Mouse (Mus musculus): ENCODE measurements around the gene Thpo.

Gene Thpo

GRCm38 (mm10) chr16:20724338-20724748 lies 10.0 kb downstream of the Thpo start:
- DNase-seq (ENCODE audit: low spot score): no peak

- no peak for DNase-seq (ENCODE audit: low spot score)
Observed at GRCm38 (mm10) chr16:20723247-20723646, 11.1 kb downstream of the Thpo start.

- DNase-seq (ENCODE audit: low spot score): no peak
Observed at GRCm38 (mm10) chr16:20722736-20723135, 11.6 kb downstream of the Thpo start.

GRCm38 (mm10) chr16:20721808-20722207 lies 12.5 kb downstream of the Thpo start:
- DNase-seq (ENCODE audit: low spot score): no peak

DNA sequence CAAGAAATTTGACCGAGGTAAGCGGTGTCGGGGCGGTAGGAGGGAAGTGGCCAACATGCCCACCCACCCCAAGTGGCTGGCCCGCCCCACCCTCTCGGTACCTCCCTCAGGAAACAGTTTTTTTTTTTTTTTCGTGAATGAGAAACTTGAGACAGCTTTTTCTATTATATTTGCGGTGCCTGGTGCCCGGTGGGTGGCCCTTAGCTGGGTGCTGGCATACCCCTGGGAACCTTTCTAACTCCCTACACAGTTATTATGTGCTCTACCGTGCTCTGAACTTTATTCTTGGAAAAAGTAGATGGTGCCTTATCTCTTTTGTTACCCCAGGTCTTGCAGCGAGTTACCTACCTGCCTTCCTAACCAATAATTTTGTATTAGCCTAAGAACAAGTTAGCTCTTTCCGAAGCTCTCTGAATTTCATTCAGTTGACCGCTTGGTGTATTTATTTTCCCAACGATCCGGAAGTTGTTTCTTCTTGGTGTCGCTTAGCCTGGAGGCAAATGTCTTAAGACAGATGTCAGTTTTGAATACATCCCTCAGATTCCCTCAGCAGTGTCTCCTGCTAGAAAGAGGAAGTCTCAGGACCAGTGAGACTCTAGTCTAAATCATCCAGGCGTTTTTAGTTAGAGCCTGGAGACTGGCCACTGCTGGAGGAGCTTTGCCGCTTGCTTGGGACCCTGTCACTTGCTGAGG lies 16.2 kb downstream of the Thpo start:
- no peak for DNase-seq (ENCODE audit: low spot score)

DNA sequence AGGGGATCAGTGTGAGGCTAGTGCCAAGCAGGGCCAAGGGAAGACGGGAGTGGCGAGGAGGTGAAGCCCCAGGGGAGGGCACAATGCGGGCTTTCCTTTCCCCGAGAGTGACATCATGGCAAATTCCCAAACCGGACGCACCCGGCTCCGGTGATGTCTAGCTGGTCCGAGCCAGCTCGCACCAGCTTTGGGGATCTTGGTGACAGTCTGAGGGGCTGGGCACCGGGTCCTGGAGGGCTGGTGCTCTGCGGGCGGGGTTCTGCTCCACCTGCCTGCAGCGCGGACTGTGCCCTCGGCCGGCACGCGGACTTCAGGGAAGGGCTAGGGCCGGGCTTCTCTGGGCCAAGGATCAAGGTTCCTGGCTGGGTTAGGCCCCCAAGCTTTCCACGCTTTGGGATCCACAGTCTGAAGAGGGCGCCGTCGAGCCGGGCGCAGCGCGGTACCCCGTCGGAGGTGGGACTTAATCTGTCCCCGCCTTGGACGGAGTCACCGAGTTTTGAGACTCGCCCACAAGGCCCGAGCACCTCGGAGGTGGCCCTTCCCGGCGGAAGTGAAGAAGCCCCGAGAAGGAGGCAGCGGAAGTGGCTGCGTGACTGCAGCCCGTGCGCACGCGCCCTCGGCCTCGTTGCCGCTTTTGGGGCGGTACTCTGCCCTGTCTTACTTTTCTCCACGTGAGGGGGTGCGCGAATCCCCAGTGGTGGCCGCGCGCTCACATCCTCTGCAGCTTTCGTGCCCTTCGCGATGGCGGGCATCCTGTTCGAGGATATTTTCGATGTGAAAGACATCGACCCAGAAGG lies 16.9 kb downstream of the Thpo start, which contains the start of the genes Polr2h and Clcn2:
Polr2h (plus strand) TSS at position 485 of the 797 bp plus-strand sequence.
Clcn2 (minus strand) TSS at position 566 of the 797 bp plus-strand sequence.
- DNase-seq (ENCODE audit: low spot score): peak; percentile 94

DNA sequence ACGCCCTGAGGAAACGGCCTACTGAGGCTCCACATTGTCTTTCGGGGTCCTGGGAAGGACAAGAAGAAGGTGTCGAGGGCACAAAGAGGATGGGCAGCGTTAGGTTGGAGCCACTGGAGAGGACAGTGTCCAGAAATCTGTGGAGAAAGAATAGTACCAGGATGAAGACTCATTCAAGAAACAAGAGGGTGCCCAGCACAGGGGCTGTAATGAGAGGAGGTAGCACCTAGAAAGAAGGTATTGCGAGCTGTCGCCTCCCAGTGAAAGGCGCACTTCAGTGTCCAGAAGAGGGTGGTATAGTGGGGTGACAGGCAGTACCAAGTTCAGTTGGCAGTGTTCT lies 17.5 kb downstream of the Thpo start:
- DNase-seq (ENCODE audit: low spot score): no peak

DNA sequence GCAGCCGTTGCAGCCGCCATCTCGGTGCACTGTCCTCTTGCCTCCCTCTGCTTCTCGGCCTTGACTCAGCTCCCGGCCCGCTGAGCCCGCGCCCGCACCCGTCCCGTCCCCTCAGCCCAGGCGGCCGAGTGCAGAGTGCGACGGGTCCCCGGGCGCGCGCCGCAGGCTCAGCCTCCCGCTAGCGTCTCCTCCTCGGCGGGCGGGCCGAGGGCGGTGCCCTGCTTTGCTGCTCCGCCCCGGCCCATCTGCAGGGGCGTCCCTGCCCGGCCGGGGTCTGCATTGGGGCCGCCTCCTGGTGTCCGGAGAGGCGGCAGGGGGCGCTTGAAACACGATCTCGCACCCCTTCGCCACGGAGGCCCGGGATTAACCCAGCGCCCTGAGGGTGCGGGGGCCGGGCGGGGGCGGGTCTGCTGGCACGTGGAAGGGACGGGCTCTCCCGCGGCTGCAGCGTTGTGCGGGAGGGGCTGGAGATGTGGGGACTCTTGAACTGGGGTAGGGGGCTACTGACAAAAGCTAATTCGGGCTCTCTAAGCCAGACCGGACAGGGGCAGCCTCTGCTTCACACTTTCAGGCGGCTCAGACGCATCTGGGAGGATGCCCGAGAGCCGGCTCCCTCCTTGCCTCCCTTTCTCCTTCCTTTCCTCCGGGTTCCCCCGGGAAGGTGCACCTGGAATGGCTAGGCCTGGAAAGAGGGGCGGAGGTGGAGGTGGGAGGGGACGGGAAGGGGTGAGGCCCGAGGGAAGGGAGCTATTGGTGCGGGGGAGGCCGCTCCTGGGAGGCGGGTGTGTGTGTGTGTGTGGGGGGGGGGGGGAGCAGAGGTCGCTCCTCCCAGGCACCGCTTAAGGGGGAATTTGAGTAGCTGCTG lies 18.1 kb downstream of the Thpo start:
- DNase-seq (ENCODE audit: low spot score): peak; percentile 70

DNA sequence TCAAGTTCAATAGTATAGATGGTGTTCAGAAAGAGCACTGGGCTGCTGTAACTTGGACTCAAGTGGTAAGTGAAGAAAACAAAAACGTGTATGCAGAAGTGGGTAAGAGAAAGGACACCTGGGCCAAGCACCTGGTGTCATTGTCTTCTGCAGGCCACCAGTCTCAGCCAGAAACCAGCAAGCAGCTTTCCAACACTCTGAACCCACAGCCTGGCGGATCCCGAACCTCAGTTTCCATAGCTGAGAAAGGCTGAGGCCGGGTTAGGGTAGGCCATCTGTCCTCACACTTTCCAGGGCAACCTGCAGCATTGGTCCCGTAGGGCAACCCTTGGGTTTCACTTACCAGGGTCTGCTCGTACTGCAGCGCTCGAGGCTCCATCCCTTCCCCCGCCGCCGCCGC lies 18.7 kb downstream of the Thpo start:
- no peak for DNase-seq (ENCODE audit: low spot score)

DNA sequence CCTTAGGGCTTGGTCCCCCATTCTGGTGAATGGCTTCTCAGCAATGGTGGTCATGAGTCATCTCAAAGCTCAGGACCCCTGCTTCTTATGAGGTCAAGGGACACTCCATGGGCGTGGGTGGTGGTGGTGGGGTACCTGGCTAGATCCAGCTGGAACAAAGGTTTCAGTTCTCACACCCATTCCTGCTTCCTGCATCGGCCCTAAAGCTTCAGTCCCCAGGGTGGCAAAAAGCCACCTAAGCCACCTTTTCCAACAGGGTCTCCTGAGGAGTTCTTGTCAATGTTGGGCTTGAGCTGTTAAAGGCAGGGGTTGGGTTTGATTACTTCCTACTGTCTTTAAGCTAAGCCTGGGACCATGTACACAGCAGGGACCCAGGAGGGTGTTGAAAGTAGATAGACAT lies 19.1 kb downstream of the Thpo start:
- no peak for DNase-seq (ENCODE audit: low spot score)

DNA sequence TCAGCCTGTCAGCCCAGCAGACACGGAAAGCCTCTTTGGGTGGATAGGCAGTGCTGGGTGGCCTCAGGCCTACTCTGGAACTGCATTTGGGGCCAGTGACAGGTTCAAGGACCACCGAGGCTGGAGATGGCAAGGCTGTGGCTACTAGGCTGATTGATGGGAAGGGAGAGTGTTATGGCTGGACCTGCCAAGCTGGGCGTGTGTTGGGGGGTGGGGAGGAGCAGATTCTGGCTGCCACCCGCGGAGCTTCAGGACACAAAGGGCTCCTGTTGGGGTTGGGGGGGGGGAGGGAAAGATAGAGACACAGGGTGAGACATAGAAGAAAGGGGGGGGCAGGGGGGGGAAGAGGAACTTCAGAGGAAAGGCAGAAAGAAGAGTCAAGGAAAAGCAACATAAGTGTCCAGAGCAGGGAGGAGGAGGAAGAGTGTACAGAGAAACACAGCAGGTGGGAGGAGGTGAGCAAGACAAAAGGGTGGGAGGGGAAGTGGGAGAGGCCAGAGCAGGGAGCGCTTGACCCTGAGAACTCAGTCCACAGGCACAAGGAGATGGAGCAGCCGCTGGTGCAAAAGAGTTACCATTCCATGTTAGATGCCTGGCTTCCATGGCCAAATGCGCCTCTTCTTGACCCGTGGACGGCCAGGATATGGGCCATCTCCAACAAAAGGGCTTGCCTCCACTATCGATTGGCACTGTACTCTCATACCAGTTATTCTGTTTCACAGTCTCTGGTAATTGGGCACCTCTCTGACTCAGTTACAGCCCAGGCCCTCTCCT lies 19.8 kb downstream of the Thpo start:
- no peak for DNase-seq (ENCODE audit: low spot score)

DNA sequence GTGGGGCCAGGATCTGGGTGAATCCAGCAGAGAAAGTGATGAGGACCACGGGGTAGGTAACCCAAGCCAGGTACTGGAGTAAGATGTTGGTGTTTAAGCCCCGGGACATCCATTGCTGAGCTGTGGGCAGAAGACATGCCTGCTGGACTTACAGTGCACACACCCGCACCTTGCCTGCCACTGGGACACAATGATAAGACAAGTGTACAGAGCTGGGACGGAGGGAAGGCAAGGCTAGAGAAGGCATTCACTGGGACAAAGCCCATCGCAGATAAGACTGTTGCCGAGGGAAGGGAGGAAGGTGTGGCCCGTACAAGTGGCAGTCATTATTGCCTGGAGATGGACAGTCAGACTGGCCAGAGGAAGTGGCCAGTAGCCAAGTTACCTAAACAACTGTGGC lies 21.4 kb downstream of the Thpo start:
- DNase-seq (ENCODE audit: low spot score): no peak

GRCm38 (mm10) chr16:20712190-20712589 lies 22.1 kb downstream of the Thpo start:
- no peak for DNase-seq (ENCODE audit: low spot score)

DNA sequence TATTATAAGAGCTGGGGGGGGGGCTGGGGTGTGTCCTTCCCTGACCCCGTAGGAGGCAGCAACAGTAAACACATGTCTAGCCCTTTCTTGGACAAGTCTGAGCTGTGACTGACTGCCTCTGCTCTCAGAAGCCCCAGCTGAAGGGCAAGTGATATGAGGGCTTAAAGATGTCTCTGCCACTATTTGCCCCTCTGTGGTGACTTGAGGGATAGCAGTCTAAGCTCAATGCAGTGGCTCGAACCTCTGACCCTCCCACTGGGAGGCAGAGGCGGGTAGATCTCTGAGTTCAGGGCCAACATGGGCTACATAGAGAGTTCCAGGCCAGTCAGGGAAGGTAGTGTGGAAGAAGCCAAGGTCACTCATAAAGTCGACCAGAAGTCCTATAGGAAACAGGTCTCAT lies 23.5 kb downstream of the Thpo start:
- no peak for DNase-seq (ENCODE audit: low spot score)

DNA sequence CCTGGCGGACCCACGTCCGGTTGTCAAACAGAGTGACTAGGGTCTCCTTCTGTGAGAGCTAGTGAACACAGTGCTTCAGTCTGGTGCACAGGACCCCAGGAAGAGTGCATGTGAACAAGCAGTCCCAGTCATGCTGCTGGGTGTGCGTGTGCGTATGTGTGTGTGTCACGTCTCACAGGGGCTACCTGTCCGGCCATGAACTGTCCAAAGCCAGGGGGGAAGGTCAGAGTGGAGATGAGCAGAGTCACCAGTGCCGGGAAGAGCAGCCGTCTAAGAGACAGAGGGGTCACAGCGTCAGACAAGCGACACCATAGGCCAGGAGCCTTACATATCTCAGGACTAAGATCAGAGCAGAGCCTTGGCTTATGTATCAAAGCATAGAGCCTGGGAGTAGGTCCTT lies 23.9 kb downstream of the Thpo start:
- DNase-seq (ENCODE audit: low spot score): no peak

- no peak for DNase-seq (ENCODE audit: low spot score)
Observed at GRCm38 (mm10) chr16:20708939-20709734, 25.2 kb downstream of the Thpo start.

GRCm38 (mm10) chr16:20708220-20708938 lies 25.9 kb downstream of the Thpo start:
- DNase-seq (ENCODE audit: low spot score): no peak

- DNase-seq (ENCODE audit: low spot score): no peak
Observed at GRCm38 (mm10) chr16:20706407-20707055, 27.8 kb downstream of the Thpo start.

DNA sequence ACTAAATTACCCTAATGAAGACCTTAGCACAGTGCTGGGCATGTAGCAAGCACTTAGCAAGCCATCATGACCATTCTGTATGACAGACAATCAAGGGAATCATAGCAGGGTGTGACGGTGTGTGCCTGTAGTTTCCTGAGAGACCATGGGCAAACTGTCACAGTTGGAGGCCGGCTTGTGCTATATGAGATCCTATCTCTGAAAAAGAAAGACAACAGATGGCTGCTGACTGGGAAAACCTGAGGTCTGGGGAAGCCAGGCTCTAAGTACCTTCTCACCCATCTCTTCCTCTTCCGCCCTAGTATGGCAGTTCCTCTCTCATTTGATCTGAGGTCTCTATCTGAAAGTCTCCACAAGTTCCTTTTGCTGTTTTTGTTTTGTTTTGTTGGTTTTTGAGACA lies 28.5 kb downstream of the Thpo start:
- DNase-seq (ENCODE audit: low spot score): no peak
